Mouse (Mus musculus): ENCODE data around the gene Prkab2. TPM values are rescaled to one million over a fixed set of nuclear protein-coding genes. Genes with fewer than 3 reads are reported as not detected.

Prkab2 gene
- total and polyA plus RNA-seq, 3 experiments, result 3.3 to 7.0 TPM; not detected in 1

GRCm38 (mm10) chr3:97697291-97697690, 39.3 kb downstream of the Prkab2 start:
- Histone ChIP-seq H3K36me3 (ENCODE audit: control insufficient read depth in 1 of 2, insufficient read depth in 2 of 2, low read length in 2 of 2) (peaks cover 0 to 2% of the 10 kb centered on the region in 2 experiments; a peak in 2 of 4 replicates), H3K4me1 (ENCODE audit: control insufficient read depth in 1 of 2, insufficient read depth in 2 of 2, low read length in 2 of 2) (peaks cover 0 to 6% of the 10 kb centered on the region in 2 experiments; a peak in 3 of 4 replicates), H3K9me3 (replicated peaks; ENCODE audit: insufficient read depth, low read length) (no peaks in the 10 kb centered on the region), H3K27ac (ENCODE audit: control insufficient read depth, low read depth, low read length) (no peak overlapping the region), H3K27me3 (ENCODE audit: control insufficient read depth in 1 of 2, insufficient read depth in 2 of 2, low read length in 2 of 2) (no peaks in the 10 kb centered on the region), H3K9ac (ENCODE audit: control insufficient read depth, low read depth, low read length, poor library complexity, severe bottlenecking) (no peak overlapping the region), H3K4me3 (ENCODE audit: control insufficient read depth in 1 of 2, insufficient read depth in 1 of 2, low read depth in 2 of 2, low read length in 2 of 2) (no peak overlapping the region), H3K79me2 (ENCODE audit: control insufficient read depth, insufficient read depth, low read length, poor library complexity) (peaks cover 4% of the 10 kb centered on the region)
- DNase-seq (ENCODE audit: low read depth, low spot score), result no peak
- TF ChIP-seq TBP (IDR thresholded peaks at IDR 0.05; ENCODE audit: low read depth, low read length) (no peak), TCF12 (IDR thresholded peaks at IDR 0.05; ENCODE audit: low read depth, low read length) (no peak), TAL1 (IDR thresholded peaks at IDR 0.05; ENCODE audit: low read length) (no peak), CTCF (IDR thresholded peaks at IDR 0.05 in 2 of 3, conservative IDR thresholded peaks at IDR 0.05 in 1 of 3; ENCODE audit: control insufficient read depth in 1 of 3, insufficient read depth in 1 of 3, low read depth in 2 of 3, low read length in 3 of 3, poor library complexity in 1 of 3, severe bottlenecking in 1 of 3) (no peak), BHLHE40 (IDR thresholded peaks at IDR 0.05; ENCODE audit: borderline replicate concordance, low read depth, low read length) (no peak), MXI1 (IDR thresholded peaks at IDR 0.05; ENCODE audit: low read depth, low read length) (no peak), GABPA (IDR thresholded peaks at IDR 0.05; ENCODE audit: low read depth, low read length) (no peak), JUND (IDR thresholded peaks at IDR 0.05; ENCODE audit: low read depth, low read length) (no peak), ELF1 (IDR thresholded peaks at IDR 0.05; ENCODE audit: low read depth, low read length) (no peak), MAFK (IDR thresholded peaks at IDR 0.05; ENCODE audit: borderline replicate concordance, low read depth, low read length) (no peak), GATA1 (IDR thresholded peaks at IDR 0.05; ENCODE audit: low read depth, low read length) (no peak), NRF1 (IDR thresholded peaks at IDR 0.05; ENCODE audit: insufficient read depth, low read depth, low read length, poor library complexity, severe bottlenecking) (no peak), ZNF384 (IDR thresholded peaks at IDR 0.05; ENCODE audit: low read depth, low read length) (no peak), USF1 (IDR thresholded peaks at IDR 0.05; ENCODE audit: low read depth, low read length) (no peak)

- no peak for TF ChIP-seq E2F4 (IDR thresholded peaks at IDR 0.05; ENCODE audit: borderline replicate concordance, low read depth, low read length)
- TF ChIP-seq ELF1 (IDR thresholded peaks at IDR 0.05; ENCODE audit: low read depth, low read length), result no peak
- no peak for TF ChIP-seq MEF2A (IDR thresholded peaks at IDR 0.05; ENCODE audit: extremely low read depth, insufficient replicate concordance, low read depth, low read length, poor library complexity, severe bottlenecking)
- TF ChIP-seq SMC3 (IDR thresholded peaks at IDR 0.05; ENCODE audit: low read depth, low read length), result no peak
- no peak for TF ChIP-seq POLR2AphosphoS5 (IDR thresholded peaks at IDR 0.05; ENCODE audit: borderline replicate concordance, low read depth, low read length)
- no peak for TF ChIP-seq MYB (IDR thresholded peaks at IDR 0.05; ENCODE audit: low read depth, low read length)
- TF ChIP-seq HCFC1 (IDR thresholded peaks at IDR 0.05; ENCODE audit: low read depth, low read length), result no peak
- TF ChIP-seq EP300 (IDR thresholded peaks at IDR 0.05; ENCODE audit: low read depth in 1 of 2, low read length in 2 of 2), result no peak
- TF ChIP-seq KAT2A (conservative IDR thresholded peaks at IDR 0.05; ENCODE audit: low read depth, low read length), result no peak
- no peak for TF ChIP-seq MAX (IDR thresholded peaks at IDR 0.05; ENCODE audit: low read length)
- no peak for TF ChIP-seq ZC3H11A (IDR thresholded peaks at IDR 0.05; ENCODE audit: low read depth, low read length)
- TF ChIP-seq ZMIZ1 (IDR thresholded peaks at IDR 0.05; ENCODE audit: low read depth, low read length), result no peak
- TF ChIP-seq NELFE (IDR thresholded peaks at IDR 0.05; ENCODE audit: low read depth, low read length), result no peak
- TF ChIP-seq CTCF (IDR thresholded peaks at IDR 0.05 in 2 of 3, conservative IDR thresholded peaks at IDR 0.05 in 1 of 3; ENCODE audit: control insufficient read depth in 1 of 3, insufficient read depth in 1 of 3, low read depth in 2 of 3, low read length in 3 of 3, poor library complexity in 1 of 3, severe bottlenecking in 1 of 3), result no peak
- no peak for TF ChIP-seq MAZ (IDR thresholded peaks at IDR 0.05; ENCODE audit: low read depth, low read length)
These were observed 41.1 kb downstream of the Prkab2 start for GRCm38 (mm10) chr3:97699061-97699460.

More at GRCm38 (mm10) chr3:97699061-97699460, 41.1 kb downstream of the Prkab2 start:
- H3K79me2 ChIP-seq (ENCODE audit: control insufficient read depth, insufficient read depth, low read length, poor library complexity), result peaks cover 9% of the 10 kb centered on the region
- H3K27ac ChIP-seq (ENCODE audit: control insufficient read depth, low read depth, low read length), result no peak overlapping the region
- no peak for DNase-seq (ENCODE audit: low read depth, low spot score)
- H3K36me3 ChIP-seq (ENCODE audit: control insufficient read depth in 1 of 2, insufficient read depth in 2 of 2, low read length in 2 of 2), result peaks cover 2 to 4% of the 10 kb centered on the region in 2 experiments; a peak in 3 of 4 replicates
- no peaks in the 10 kb centered on the region for H3K27me3 ChIP-seq (ENCODE audit: control insufficient read depth in 1 of 2, insufficient read depth in 2 of 2, low read length in 2 of 2)
- H3K4me3 ChIP-seq (ENCODE audit: control insufficient read depth in 1 of 2, insufficient read depth in 1 of 2, low read depth in 2 of 2, low read length in 2 of 2), result no peak overlapping the region
- H3K4me1 ChIP-seq (ENCODE audit: control insufficient read depth in 1 of 2, insufficient read depth in 2 of 2, low read length in 2 of 2), result peaks cover 0 to 10% of the 10 kb centered on the region in 2 experiments; a peak in 3 of 4 replicates
- no peaks in the 10 kb centered on the region for H3K9me3 ChIP-seq (replicated peaks; ENCODE audit: insufficient read depth, low read length)
- H3K9ac ChIP-seq (ENCODE audit: control insufficient read depth, low read depth, low read length, poor library complexity, severe bottlenecking), result no peak overlapping the region

Data from MEL (cell line).